Mouse (Mus musculus) urinary bladder, postnatal 4 days (tissue): ENCODE results near the gene Siglece.
A peak's percentile ranks its signal among the peaks of the same experiment; 100 is the strongest.
"Not testable (repeated sequence)": the region's sequence is repeated elsewhere in the genome, so short reads cannot be mapped to it uniquely, and the experiment has no call there.

Experiments
- DNase-seq, 2 experiments: peaks; one replicate each; pipeline ENCODE4 v3.0.0; 2021 to 2022; ENCODE audit warnings: low spot score in 2 of 2

The Siglece gene

DNA sequence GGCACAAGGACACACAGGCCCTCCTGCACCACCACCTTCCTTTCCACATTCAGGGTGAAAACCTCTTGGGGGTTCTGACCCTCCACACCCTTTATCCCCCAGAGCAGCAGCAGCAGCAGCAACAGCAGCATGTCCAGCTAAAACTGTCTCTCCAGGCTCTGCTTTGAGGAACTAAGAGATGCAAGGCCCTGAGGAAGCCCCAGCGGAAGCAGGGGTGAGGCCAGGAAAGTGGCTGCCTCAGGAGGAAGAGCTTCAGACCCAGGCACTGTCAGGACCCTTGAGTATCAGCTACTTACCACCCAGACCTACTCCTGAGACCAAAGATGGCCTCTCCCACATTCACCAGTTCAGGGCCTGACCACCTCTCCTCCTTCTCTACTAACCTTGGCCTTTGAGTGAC lies at the start of gene Siglece:
Siglece (minus strand) TSS at position 160 of the 400 bp plus-strand sequence.
- DNase-seq = no peak

DNA sequence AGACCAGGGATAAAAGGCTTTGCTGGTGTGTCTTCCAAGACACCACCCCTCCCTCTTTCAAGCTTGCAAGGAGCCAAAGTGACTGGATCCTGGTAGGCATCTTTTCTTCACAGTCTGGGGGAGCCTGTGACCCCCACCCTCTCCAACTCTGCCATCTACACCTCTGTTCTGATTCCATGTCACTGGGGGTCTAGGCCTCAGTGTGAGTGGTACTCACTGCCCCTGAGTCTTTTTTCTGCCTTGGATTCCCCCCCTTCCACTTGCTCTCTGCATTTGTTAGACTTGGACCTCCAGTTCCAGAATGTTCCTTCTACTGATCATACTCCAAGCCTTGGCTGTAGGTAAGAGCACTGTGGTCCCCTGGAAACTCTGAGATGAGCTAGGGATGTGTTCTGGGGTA lies 30.2 kb upstream of the Siglece start, which contains the start of gene Klk14:
Klk14 (plus strand) TSS at position 301 of the 400 bp plus-strand sequence.
- no peak for DNase-seq

DNA sequence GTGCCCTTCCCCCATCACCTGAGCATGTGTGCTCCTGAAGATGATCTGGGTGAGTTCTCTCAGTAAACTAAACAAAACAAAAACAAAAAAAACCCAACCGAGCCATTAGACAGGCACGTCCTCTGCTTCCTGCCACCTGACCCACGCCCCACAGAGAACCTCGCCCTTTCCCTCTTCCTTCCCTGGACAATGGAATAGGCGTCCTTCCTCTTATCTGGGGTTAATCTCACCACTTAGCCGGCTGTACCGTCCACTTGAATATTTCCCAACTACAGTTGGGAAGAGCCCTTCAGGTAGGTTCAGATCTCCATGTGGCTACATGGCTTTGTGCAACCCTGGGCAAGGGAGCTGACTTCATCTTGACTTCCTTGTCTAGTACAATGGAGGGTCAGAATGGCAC lies 25.1 kb upstream of the Siglece start:
- no peak for DNase-seq

DNA sequence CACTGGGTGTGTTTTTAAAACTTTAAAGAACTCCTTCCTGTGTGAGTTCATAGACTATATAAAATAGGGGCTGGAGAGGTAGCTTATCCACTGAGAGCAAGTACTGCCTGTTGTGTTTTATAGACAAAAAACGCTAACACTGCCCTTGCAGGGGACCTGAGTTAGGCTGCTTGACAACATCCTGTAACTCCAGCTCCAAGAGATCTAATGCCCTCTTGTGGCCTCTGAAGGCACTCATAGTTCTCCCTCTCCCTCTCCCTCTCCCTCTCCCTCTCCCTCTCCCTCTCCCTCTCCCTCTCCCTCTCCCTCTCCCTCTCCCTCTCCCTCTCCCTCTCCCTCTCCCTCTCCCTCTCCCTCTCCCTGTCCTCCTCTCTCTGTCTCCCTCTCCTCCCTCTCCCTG lies 22.6 kb upstream of the Siglece start:
- not testable (repeated sequence) for DNase-seq

DNA sequence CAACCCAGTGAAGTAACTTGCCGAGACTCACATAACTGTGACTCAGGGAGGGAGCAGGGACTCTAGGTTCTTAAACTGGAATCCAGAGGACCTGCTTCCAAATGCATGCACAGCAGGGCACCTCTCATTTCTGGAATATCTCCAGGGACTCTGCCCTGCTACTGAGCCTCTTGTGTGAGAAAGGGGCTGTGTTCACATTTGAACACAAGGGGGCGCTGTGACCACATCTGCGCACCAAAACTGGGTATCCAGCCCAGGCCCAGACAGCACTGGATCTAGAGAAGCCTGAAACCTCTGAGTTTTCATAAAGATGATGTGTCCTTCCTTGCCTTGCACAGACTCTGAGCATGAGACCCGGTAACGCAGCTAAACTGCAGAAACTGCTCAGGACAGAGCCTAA lies 21.0 kb upstream of the Siglece start:
- peak; percentile 47 to 71 for DNase-seq

DNA sequence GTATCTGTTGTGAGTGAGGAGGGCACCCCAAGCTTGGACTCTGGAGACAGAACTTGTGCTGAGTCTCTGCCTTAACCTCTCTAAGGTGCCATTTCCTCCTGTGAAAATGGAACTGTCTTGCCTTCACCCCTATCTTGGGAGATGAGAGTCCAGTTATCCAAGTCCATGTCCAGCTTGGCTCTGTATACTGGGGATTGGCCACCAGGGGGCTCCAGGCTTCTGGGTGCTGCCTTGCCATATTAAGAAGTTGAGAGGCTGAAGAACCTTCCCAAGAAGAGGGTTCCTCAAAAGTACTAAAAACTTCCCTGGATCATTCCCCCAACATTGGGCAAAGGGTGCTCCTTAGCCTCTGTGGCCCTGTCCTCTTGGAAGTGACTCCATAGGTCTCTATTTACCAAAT lies 18.6 kb upstream of the Siglece start:
- no peak for DNase-seq

DNA sequence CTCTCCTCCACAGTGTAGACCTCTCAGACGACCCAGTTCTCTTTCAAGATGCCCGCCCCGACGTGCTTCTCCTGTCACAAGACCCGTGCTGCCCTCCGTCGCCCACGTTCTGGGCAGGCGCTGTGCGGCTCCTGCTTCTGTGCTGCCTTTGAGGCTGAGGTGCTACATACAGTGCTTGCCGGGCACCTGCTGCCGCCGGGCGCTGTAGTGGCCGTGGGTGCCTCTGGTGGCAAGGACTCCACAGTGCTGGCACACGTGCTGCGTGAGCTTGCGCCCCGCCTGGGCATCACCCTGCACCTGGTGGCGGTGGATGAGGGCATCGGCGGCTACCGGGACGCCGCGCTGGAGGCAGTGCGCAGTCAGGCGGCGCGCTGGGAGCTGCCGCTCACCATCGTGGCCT lies 15.1 kb upstream of the Siglece start:
- DNase-seq = no peak

DNA sequence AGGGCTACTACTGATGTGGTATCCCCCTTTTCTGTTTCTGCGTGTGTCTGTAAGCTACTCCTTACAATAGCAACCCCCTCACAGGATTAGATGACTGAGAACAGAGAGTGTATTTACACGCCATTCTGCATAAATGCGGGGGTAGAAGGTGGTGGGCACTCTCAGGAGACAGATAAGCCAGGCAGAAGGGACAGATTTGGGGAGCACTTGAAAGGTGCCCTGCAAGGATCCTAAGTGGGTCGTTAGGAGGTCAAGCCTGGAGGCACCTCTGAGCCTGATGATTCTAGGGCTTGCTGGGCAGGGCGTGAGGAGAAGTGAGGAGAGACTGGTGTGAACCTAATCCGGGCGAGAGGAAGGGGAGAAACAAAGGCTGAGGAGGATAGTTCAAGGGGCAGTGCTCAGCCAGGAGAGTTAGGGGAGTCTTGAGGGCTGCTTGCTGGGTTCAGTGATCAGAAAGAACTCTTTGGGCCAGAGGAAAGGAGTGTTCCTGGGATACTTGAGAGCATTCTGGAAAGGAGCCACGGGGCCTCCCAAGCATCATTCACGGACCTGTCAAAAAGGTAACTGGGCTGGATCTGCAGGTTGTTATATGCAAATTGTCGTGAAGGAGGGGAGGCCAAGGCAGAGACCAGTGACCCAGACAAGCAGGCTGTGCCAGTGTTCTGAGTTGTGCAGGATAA lies 12.8 kb upstream of the Siglece start:
- no peak for DNase-seq

DNA sequence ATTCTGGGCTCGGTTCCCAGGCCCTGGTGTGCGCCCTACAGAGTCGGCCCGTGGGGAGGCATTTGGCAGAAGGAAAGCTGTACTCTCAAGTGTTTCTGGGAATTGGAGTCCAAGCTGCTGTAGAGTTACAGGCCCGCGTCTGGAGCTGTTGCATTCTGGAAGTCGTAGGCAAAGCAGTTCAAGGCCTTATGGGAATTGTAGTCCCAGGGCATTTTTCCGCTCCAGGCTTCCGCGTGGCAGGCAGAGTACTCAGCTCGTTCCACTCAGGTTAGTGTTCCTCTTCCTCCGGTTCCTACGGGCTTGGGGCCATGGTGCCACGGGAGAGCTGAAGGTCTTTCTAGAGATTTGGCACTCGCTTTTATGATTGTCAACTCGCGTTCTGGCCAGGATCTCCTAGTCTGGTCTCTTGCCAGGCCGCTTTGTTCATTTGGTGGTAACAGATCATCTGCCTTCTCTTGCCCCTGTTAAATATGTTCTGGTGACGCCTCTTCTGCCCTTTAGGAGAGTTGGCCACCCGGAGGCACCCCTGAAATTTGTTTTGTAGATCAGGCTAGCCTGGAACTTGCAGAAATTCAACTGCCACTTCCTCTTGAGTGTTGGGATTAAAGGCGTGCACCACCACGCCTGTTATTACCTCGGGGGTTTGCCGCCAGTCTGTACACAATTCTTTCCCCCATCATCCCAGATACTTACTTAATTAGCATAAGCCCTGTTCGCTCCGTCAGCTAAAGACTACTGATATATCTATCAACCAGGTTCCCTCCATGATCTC lies 12.0 kb upstream of the Siglece start, which contains the start of gene Ctu1:
Ctu1 (plus strand) TSS at position 208 of the 772 bp plus-strand sequence.
- DNase-seq = peak; percentile 85 to 87

DNA sequence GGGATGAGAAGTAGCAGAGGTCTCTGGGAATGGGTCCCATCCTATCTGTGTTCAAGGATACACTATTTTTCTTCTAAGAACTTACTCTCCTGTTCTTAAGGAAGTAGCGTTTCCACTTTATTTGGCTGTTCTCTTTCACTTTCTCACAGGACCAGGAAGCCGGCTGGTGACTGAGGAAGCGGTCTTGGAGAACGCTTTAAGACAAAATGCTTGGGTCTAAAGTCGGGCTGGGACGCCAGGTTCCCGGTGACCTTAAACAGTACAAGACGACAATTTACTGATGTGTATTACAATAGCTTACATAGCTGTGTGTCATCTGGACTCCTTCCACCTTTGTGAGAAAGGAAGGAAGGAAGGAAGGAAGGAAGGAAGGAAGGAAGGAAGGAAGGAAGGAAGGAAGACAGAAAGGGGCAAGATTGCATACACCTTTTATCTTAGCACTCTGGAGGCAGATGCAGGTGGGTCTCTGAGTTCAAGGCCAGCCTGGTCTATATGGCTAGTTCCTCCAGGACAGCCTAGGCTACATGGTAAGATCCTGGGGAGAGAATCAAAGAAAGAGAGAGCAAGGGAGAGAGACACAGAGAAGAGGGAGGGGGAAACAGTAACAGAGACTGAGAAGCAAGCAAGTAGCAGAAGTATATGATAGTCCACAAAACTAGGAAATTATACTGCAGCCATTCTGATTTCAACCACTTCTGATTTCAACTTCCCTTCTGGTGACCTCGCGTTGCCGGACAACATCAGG lies 11.3 kb upstream of the Siglece start:
- DNase-seq = no peak

DNA sequence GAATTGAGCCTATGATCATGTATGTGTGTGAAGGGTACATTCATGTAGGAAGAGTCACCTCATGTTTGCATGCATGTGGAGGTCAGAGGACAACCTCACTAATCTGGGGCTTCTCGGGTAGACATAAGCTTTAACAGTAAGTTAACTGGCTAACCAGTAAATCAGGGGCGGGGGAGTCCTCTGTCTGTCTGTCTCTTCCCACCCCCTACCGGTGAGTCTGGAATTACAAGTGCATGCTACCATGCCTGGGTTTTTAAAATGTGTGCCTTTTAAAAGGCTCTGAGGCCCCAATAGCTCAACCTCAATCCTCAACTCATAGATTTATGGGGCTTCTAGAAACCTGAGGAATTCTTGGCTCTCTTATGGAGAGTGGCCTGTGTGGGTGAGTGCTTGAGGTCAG lies 8.6 kb upstream of the Siglece start:
- no peak for DNase-seq

DNA sequence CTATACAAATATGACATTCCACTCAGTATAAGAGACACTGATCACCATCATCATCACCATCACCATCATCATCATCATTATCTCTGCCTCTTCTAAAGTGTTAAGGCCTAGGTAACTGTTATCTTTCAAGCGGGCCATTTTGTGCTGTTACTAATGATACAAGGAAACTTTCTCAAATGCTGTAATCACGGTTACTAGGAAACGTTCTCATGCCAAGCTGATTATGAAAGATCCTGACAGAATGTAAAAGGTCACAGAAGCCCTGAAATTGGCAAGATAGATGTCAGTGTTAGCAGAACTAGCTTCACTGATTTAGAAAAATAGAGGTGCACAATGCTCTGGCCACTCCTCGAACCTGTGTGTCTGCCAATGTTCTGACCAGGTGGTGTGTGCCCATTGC lies 7.3 kb upstream of the Siglece start:
- not testable (repeated sequence) for DNase-seq

DNA sequence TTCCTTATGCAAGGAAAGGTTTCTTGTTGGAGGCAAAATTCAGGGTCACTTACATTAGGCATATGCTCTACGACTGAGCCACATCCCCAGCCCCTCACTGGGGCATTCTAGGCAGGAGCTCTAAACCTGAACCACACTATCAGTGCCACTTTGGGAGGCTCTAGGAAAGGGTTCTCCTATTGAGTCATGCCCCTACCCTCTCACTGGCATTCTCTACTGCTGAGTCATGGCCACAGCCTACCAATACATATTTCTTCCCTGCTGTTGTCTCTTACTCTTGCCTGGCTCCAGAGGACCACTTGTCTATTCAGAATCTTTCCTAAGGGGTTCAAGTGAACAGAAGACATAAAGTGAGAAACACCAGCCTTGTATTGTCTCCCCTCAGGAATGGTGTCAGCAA lies 2.8 kb upstream of the Siglece start:
- no peak for DNase-seq

DNA sequence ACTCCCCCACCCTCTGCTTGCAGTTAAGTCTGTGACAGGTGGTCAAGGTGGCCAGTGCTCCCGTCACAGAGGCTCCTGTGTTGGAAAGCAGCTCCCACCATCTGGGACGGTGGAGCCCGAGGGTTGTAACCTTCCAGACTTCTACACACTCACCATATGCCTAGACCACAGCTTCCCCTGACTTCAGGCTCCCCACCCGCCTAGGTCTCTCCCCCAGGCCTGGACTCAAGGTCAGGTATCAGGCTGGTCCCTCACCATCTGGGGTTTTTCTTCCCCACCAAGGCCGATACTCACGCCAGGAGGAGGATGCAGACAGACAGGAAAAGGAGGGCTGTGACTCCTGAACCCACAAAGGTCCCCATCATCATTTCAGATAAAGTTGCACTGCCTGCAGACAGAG lies 3.7 kb downstream of the Siglece start:
- DNase-seq = no peak

DNA sequence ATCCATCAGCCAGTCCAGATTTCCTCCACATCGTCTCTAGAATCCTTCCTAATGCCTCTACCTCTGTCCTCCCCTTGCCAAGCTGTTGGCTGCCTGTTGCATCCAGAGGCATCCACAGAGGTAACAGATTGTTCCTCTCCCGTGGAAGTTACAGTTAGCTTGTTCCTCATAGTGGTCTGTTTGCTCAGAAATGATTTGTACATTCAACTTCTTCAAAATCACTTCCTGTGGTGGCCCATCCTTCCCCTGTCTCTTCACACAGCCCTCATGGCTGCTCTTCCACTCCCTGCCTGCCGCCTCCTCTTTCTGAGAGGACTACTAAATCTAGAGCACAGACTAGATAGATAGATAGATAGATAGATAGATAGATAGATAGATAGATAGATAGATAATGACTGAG lies 5.4 kb downstream of the Siglece start:
- DNase-seq = no peak

DNA sequence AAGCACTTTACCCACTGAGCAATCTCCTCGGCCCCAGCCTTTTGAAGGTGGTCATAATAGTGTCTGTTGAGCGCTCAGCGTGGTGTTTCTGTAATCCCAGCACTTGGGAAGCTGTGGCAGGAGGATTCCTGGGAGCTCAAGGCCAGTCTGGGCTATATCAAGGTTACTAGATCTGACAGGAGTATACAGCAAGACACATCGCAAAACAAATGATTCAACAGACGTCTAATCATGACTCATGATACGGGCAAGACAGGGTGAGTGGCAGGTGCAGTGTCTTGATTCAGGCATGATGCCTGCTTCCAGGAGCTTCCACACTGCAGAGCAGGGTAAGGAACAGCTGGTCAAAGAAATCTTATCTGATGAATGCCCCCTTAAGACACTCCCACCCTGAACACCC lies 7.3 kb downstream of the Siglece start:
- no peak for DNase-seq

DNA sequence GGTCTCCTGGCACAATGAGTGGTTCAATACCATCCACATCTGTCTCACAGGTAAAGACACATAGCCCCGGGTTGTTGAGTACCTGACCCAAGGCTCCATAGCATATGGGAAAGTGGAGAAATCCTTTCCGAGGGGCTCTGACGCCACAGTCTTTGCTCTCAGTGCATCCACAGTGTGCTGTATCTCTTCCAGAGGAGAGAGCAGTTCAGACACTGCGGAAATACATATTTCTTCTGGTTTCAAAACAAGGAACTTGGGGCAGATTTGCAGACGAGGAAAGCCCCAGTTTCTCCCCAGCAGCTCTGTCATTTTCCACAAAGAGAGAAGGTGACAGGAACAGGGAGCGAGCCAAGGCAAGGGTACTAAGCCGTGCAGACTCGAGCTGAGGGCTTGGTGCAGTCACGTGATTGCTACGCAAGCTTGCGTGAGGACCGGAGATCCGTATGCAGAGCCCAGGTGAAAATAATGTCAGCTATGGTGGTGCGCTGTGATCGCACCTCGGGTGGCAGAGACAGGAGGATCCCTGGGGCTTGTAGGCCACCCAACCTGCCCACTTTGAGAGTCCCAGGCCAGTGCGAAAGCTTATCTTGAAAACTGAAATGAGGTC lies 16.8 kb downstream of the Siglece start:
- DNase-seq = no peak

DNA sequence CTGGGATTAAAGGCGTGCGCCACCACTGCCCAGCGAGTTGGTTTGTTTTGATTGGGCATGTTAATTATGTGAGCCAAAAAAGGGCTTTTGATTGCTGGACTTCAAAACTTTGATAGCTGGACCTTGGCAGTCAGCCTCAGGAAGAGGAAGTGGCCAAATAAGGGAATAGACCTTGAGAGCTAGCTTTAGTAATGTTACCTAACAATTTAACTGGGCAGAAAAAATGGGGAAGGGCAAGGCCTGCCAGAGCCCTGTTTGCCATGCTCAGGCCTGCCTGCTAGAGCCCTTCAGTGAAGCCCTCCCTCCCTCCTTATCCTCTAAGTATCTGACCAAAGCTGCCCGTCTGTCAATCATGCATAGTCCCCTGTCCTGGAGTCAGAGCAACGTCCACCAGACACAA lies 17.4 kb downstream of the Siglece start:
- DNase-seq = no peak

DNA sequence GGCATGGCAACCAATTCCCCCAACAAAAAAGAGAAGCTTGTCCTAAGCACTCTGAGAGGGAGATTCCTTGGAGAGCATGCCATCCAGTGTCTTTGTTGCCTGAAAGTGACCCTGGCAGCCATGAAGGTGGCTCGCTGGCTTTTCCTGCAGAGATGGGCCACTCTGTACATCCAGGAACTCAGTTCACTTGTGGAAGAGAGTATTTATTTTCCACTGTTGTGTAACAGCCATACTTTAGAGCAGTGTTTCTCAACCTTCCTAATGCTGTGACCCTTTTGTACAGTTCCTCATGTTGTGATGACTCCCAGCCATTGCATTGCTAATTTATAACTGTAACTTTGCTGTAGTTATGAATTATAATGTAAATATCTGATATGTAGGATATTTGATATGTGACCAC lies 22.8 kb downstream of the Siglece start:
- DNase-seq = no peak

DNA sequence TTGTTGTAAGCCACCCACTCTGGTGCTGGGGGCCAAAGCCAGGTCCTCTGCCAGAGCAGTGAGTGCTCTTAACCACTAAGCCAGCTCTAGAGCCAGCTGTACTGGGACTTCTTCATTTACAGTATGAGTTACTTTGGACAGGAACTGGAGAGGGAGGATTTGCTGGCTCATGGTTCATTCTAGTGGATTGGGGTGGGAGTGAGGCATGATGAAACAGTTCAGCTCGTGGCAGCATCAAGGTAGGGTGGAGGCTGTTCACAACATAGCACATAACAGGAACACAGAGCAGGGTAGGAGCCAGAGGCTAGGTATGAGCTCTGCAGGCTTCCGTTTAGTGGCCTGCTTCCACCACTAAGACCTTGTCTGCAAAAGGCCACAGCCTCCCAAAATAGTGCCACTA lies 23.8 kb downstream of the Siglece start:
- no peak for DNase-seq

DNA sequence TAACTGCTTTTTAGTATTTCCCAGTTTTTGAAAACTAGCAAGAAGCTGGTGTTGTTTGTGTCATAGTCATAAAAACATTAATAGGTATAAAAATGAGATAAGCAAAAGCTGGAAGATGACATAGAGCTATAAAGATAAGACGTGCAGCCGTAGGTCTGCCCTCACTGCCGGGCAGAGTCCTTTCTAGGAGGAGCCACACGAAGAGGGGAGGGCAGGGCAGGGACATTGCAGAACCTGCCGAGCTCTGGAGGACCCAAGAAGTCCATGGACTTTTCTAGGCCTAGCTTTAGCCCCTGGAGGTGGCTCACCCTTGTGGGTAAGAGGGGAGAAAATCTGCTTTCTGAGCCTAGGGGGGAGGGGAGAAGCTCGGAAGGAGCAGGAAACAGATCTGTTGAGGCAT lies 25.5 kb downstream of the Siglece start, which contains the start of gene Ceacam18:
Ceacam18 (plus strand) TSS at position 208 of the 400 bp plus-strand sequence.
- DNase-seq = no peak

DNA sequence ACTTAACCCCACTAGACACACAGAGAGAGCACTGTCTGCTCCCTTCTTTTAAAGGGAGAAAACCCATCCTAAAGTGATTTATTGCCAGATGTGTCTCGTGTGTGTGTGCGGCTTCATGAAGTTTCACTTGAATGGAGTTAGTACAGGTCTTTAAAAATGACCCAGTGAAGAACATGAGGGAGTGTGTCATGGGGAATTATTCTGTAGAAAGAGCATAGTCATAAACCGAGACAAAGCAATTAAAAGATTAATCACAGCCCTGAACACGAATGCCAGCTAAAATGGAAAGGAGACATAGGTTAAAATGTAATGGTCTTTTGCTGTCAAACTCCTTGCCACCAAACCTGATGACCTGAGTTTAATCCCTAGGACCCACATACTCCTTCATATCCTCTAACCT lies 26.0 kb downstream of the Siglece start:
- no peak for DNase-seq
